Mouse (Mus musculus): ENCODE results near the gene Spop. TPM values are rescaled to one million over a fixed set of nuclear protein-coding genes. Genes with fewer than 3 reads are reported as not detected.

The Spop gene
- total RNA-seq (2017): 60.5 and 62.5 TPM in 2 replicates

- ATAC-seq (replicated peaks in 1 of 2; ENCODE audit: insufficient read depth in 1 of 2, low FRiP score in 2 of 2, low TSS enrichment in 1 of 2, low read depth in 1 of 2, poor library complexity in 2 of 2, severe bottlenecking in 2 of 2): peak; percentile 68 to 89
These were observed at the start of gene Spop for GRCm38 (mm10) chr11:95413641-95414535. Gene Spop (plus strand): TSS chr11:95414080.

- ATAC-seq (replicated peaks in 1 of 2; ENCODE audit: insufficient read depth in 1 of 2, low FRiP score in 2 of 2, low TSS enrichment in 1 of 2, low read depth in 1 of 2, poor library complexity in 2 of 2, severe bottlenecking in 2 of 2): no peak
These were observed 49.5 kb upstream of the Spop start for GRCm38 (mm10) chr11:95364388-95364787.

- ATAC-seq (replicated peaks in 1 of 2; ENCODE audit: insufficient read depth in 1 of 2, low FRiP score in 2 of 2, low TSS enrichment in 1 of 2, low read depth in 1 of 2, poor library complexity in 2 of 2, severe bottlenecking in 2 of 2): no peak
These were observed 48.3 kb upstream of the Spop start for GRCm38 (mm10) chr11:95365596-95365995.

GRCm38 (mm10) chr11:95366280-95366897 lies 47.5 kb upstream of the Spop start:
- ATAC-seq (replicated peaks in 1 of 2; ENCODE audit: insufficient read depth in 1 of 2, low FRiP score in 2 of 2, low TSS enrichment in 1 of 2, low read depth in 1 of 2, poor library complexity in 2 of 2, severe bottlenecking in 2 of 2): no peak

GRCm38 (mm10) chr11:95367011-95367735 lies 46.7 kb upstream of the Spop start:
- ATAC-seq (replicated peaks in 1 of 2; ENCODE audit: insufficient read depth in 1 of 2, low FRiP score in 2 of 2, low TSS enrichment in 1 of 2, low read depth in 1 of 2, poor library complexity in 2 of 2, severe bottlenecking in 2 of 2): peak; percentile 29 to 37; a peak in 2 of 4 replicates

- no peak for ATAC-seq (replicated peaks in 1 of 2; ENCODE audit: insufficient read depth in 1 of 2, low FRiP score in 2 of 2, low TSS enrichment in 1 of 2, low read depth in 1 of 2, poor library complexity in 2 of 2, severe bottlenecking in 2 of 2)
These were observed 45.6 kb upstream of the Spop start for GRCm38 (mm10) chr11:95368231-95368823.

GRCm38 (mm10) chr11:95368871-95369270 lies 45.0 kb upstream of the Spop start:
- no peak for ATAC-seq (replicated peaks in 1 of 2; ENCODE audit: insufficient read depth in 1 of 2, low FRiP score in 2 of 2, low TSS enrichment in 1 of 2, low read depth in 1 of 2, poor library complexity in 2 of 2, severe bottlenecking in 2 of 2)

- peak in 1 of 2 experiments; percentile 26; a peak in 1 of 4 replicates for ATAC-seq (replicated peaks in 1 of 2; ENCODE audit: insufficient read depth in 1 of 2, low FRiP score in 2 of 2, low TSS enrichment in 1 of 2, low read depth in 1 of 2, poor library complexity in 2 of 2, severe bottlenecking in 2 of 2)
These were observed 43.7 kb upstream of the Spop start for GRCm38 (mm10) chr11:95369964-95370890.

GRCm38 (mm10) chr11:95371182-95371581 lies 42.7 kb upstream of the Spop start:
- ATAC-seq (replicated peaks in 1 of 2; ENCODE audit: insufficient read depth in 1 of 2, low FRiP score in 2 of 2, low TSS enrichment in 1 of 2, low read depth in 1 of 2, poor library complexity in 2 of 2, severe bottlenecking in 2 of 2): no peak

- ATAC-seq (replicated peaks in 1 of 2; ENCODE audit: insufficient read depth in 1 of 2, low FRiP score in 2 of 2, low TSS enrichment in 1 of 2, low read depth in 1 of 2, poor library complexity in 2 of 2, severe bottlenecking in 2 of 2): no peak
These were observed 35.0 kb upstream of the Spop start for GRCm38 (mm10) chr11:95378926-95379325.

- ATAC-seq (replicated peaks in 1 of 2; ENCODE audit: insufficient read depth in 1 of 2, low FRiP score in 2 of 2, low TSS enrichment in 1 of 2, low read depth in 1 of 2, poor library complexity in 2 of 2, severe bottlenecking in 2 of 2): no peak
These were observed 34.3 kb upstream of the Spop start for GRCm38 (mm10) chr11:95379552-95379951.

- no peak for ATAC-seq (replicated peaks in 1 of 2; ENCODE audit: insufficient read depth in 1 of 2, low FRiP score in 2 of 2, low TSS enrichment in 1 of 2, low read depth in 1 of 2, poor library complexity in 2 of 2, severe bottlenecking in 2 of 2)
These were observed 33.2 kb upstream of the Spop start for GRCm38 (mm10) chr11:95380711-95381110.

- ATAC-seq (replicated peaks in 1 of 2; ENCODE audit: insufficient read depth in 1 of 2, low FRiP score in 2 of 2, low TSS enrichment in 1 of 2, low read depth in 1 of 2, poor library complexity in 2 of 2, severe bottlenecking in 2 of 2): no peak
These were observed 32.7 kb upstream of the Spop start for GRCm38 (mm10) chr11:95381146-95381545.

GRCm38 (mm10) chr11:95383331-95383986 lies 30.4 kb upstream of the Spop start:
- no peak for ATAC-seq (replicated peaks in 1 of 2; ENCODE audit: insufficient read depth in 1 of 2, low FRiP score in 2 of 2, low TSS enrichment in 1 of 2, low read depth in 1 of 2, poor library complexity in 2 of 2, severe bottlenecking in 2 of 2)

- no peak for ATAC-seq (replicated peaks in 1 of 2; ENCODE audit: insufficient read depth in 1 of 2, low FRiP score in 2 of 2, low TSS enrichment in 1 of 2, low read depth in 1 of 2, poor library complexity in 2 of 2, severe bottlenecking in 2 of 2)
These were observed 29.9 kb upstream of the Spop start for GRCm38 (mm10) chr11:95384004-95384318.

GRCm38 (mm10) chr11:95384319-95384972 lies 29.4 kb upstream of the Spop start, which contains the start of gene Slc35b1:
Gene Slc35b1 (plus strand): TSS chr11:95384692.
- peak; percentile 91 to 93 for ATAC-seq (replicated peaks in 1 of 2; ENCODE audit: insufficient read depth in 1 of 2, low FRiP score in 2 of 2, low TSS enrichment in 1 of 2, low read depth in 1 of 2, poor library complexity in 2 of 2, severe bottlenecking in 2 of 2)

All from hematopoietic stem cell, adult 5-6 weeks (primary cell).